Comparison of ENCODE assay signal across 9 mouse cellular contexts in genomic region chr12:80567375-80567774, GRCm38 (mm10). TPM values are rescaled to one million over a fixed set of nuclear protein-coding genes. Genes with fewer than 3 reads are reported as not detected.
DNase-seq lines count a peak whose midpoint lies in the region; ATAC-seq and TF ChIP-seq lines count a peak whose summit lies in the region.
"Had no signal": no experiment of that assay in that cellular context is flagged by ENCODE, and none has a peak within 500 bp of the region (broad histone marks: within the 10 kb centered on the region; RNA-seq: fewer than 3 reads in every experiment).

No protein-coding gene starts in this region.

- peak; percentile 53; the same call in 1 of the 2 replicates for ATAC-seq in midbrain, embryonic 13.5 days
- no peak for ATAC-seq in midbrain, embryonic 11.5 days (ENCODE audit: low FRiP score)
- ATAC-seq in stomach, embryonic 14.5 days (ENCODE audit: insufficient number of reproducible peaks, insufficient read depth, low FRiP score, low read depth), result no peak
- ATAC-seq in megakaryocyte progenitor cell, adult 5-6 weeks (replicated peaks; ENCODE audit: poor library complexity), result no peak

- 31% methylated on average over 3 of the region's 3 CpGs for WGBS in midbrain, embryonic 13.5 days
- WGBS in midbrain, embryonic 11.5 days, result 37% methylated on average over 3 of the region's 3 CpGs
- WGBS in stomach, embryonic 14.5 days, result 22% methylated on average over 3 of the region's 3 CpGs

- H3K36me3 ChIP-seq in midbrain, embryonic 13.5 days, result no peaks in the 10 kb centered on the region
- H3K36me3 ChIP-seq in midbrain, embryonic 11.5 days (ENCODE audit: control insufficient read depth, insufficient read depth, low read length), result no peaks in the 10 kb centered on the region
- no peaks in the 10 kb centered on the region for H3K36me3 ChIP-seq in stomach, embryonic 14.5 days (ENCODE audit: control insufficient read depth, insufficient read depth, low read length)

- no peak overlapping the region for H3K4me3 ChIP-seq in midbrain, embryonic 13.5 days (replicated peaks)
- H3K4me3 ChIP-seq in midbrain, embryonic 11.5 days (ENCODE audit: low read depth, low read length), result no peak overlapping the region
- H3K4me3 ChIP-seq in left cerebral cortex, adult 2 months, result no peak overlapping the region
- no peak overlapping the region for H3K4me3 ChIP-seq in stomach, embryonic 14.5 days (ENCODE audit: low read depth, low read length)

- intact Hi-C loops in left cerebral cortex, adult 2 months (cut with DNase I), result no loop called here
- intact Hi-C loops in heart, postnatal 25 days (cut with DNase I), result no loop called here

- no peaks in the 10 kb centered on the region for H3K27me3 ChIP-seq in midbrain, embryonic 13.5 days
- no peaks in the 10 kb centered on the region for H3K27me3 ChIP-seq in midbrain, embryonic 11.5 days (ENCODE audit: control insufficient read depth, insufficient read depth, low read length)
- no peaks in the 10 kb centered on the region for H3K27me3 ChIP-seq in stomach, embryonic 14.5 days (ENCODE audit: control insufficient read depth, insufficient read depth, low read length)

- H3K4me2 ChIP-seq in midbrain, embryonic 13.5 days (replicated peaks), result no peak overlapping the region
- H3K4me2 ChIP-seq in midbrain, embryonic 11.5 days, result no peak overlapping the region
- no peak overlapping the region for H3K4me2 ChIP-seq in stomach, embryonic 14.5 days (replicated peaks; ENCODE audit: low read depth, low read length)

- H3K9me3 ChIP-seq in midbrain, embryonic 13.5 days, result no peaks in the 10 kb centered on the region
- H3K9me3 ChIP-seq in midbrain, embryonic 11.5 days (ENCODE audit: control insufficient read depth, low read length), result no peaks in the 10 kb centered on the region
- H3K9me3 ChIP-seq in stomach, embryonic 14.5 days (ENCODE audit: control insufficient read depth, low read depth, low read length), result no peaks in the 10 kb centered on the region

- no peak for DNase-seq in midbrain, embryonic 11.5 days (ENCODE audit: low spot score, missing footprints)
- peak; percentile 14 for DNase-seq in forelimb bud, embryonic 11.5 days (ENCODE audit: low read depth, low spot score)
- DNase-seq in left cerebral cortex, adult 2 months (ENCODE audit: extremely low spot score in 1 of 2, low spot score in 2 of 2), result peak; percentile 37 to 59
- no peak for DNase-seq in heart, postnatal 25 days (ENCODE audit: low spot score)
- no peak for DNase-seq in testis, postnatal 14 days (ENCODE audit: low spot score)

- no peak overlapping the region; the same call in 1 of the 2 replicates for H3K9ac ChIP-seq in midbrain, embryonic 13.5 days (replicated peaks)
- H3K9ac ChIP-seq in midbrain, embryonic 11.5 days (ENCODE audit: low read length), result no peak overlapping the region
- H3K9ac ChIP-seq in stomach, embryonic 14.5 days (replicated peaks; ENCODE audit: low read depth, low read length), result no peak overlapping the region

- H3K4me1 ChIP-seq in midbrain, embryonic 13.5 days (replicated peaks), result peaks cover 36% of the 10 kb centered on the region
- H3K4me1 ChIP-seq in midbrain, embryonic 11.5 days (ENCODE audit: control insufficient read depth, insufficient read depth, low read length), result peaks cover 6% of the 10 kb centered on the region
- peaks cover 15% of the 10 kb centered on the region for H3K4me1 ChIP-seq in stomach, embryonic 14.5 days (ENCODE audit: control insufficient read depth, insufficient read depth, low read length)

- no peak for TF ChIP-seq CTCF in left cerebral cortex, adult 2 months (IDR thresholded peaks at IDR 0.05)

- H3K27ac ChIP-seq in midbrain, embryonic 13.5 days, result peak overlapping the region; percentile 41
- H3K27ac ChIP-seq in midbrain, embryonic 11.5 days (ENCODE audit: low read depth, low read length), result no peak overlapping the region
- peak overlapping the region; percentile 47; the same call in 1 of the 2 replicates for H3K27ac ChIP-seq in left cerebral cortex, adult 2 months
- H3K27ac ChIP-seq in stomach, embryonic 14.5 days (ENCODE audit: low read length), result peak overlapping the region; percentile 72

RNA-seq across cellular contexts. Expression of gene Galnt16, which starts 49.3 kb away (rescaled TPM):
- 32.1 and 34.7 TPM in 2 replicates for polyA plus RNA-seq in midbrain, embryonic 13.5 days (2015; fragmentation: Nextera tagmentation; extraction: Ambion mirVana)
- polyA plus RNA-seq in midbrain, embryonic 11.5 days (2014; fragmentation: Nextera tagmentation; extraction: Ambion mirVana), result 13.1 and 14.0 TPM in 2 replicates
- 10 to 100 TPM; 94.6 to 94.9 TPM for total RNA-seq in left cerebral cortex, adult 2 months (2021)
- 10.8 and 11.3 TPM in 2 replicates for polyA plus RNA-seq in stomach, embryonic 14.5 days (2014; fragmentation: Nextera tagmentation; extraction: Ambion mirVana)
- total RNA-seq in megakaryocyte progenitor cell, adult 5-6 weeks (2015), result not detected in 2 replicates
- total RNA-seq in megakaryocyte progenitor cell, adult 5-6 weeks (2017), result not detected in 2 replicates
- total RNA-seq in heart, postnatal 25 days (2021), result 1 to 10 TPM; 3.9 to 4.3 TPM
- total RNA-seq: liver, adult 2 months had no signal

Comparison
In these comparisons a context has a peak if more than half of its experiments do, and no peak if none do; other contexts are left out.
1. DNase-seq: peak in forelimb bud, embryonic 11.5 days (single experiment) and left cerebral cortex, adult 2 months (2 of 2); none in midbrain, embryonic 11.5 days (single experiment), heart, postnatal 25 days (single experiment) and testis, postnatal 14 days (single experiment).
2. RNA of gene Galnt16, which starts 49.3 kb away (total RNA-seq): 94.6 to 94.9 TPM in left cerebral cortex, adult 2 months; 3.9 to 4.3 TPM in heart, postnatal 25 days and not detected in megakaryocyte progenitor cell, adult 5-6 weeks; every median in the first group is over 10 times any median in the second.